Mouse (Mus musculus) adrenal gland, postnatal 10 days (tissue): ENCODE results near the gene Tctex1d2. TPM values are rescaled to one million over a fixed set of nuclear protein-coding genes. Genes with fewer than 3 reads are reported as not detected.
"Not testable (repeated sequence)": the region's sequence is repeated elsewhere in the genome, so short reads cannot be mapped to it uniquely, and the experiment has no call there.

Experiments used
- DNase-seq: peaks from one replicate; pipeline ENCODE4 v3.0.0; 2021; ENCODE audit warnings: mixed read lengths
- total RNA-seq, 2 experiments: library from RNA; stranded (reverse); gene quantifications; 2 replicates each; pipeline ENCODE4 v1.2.3; 2021

Tctex1d2 gene
- total RNA-seq, 2 experiments from 2014 or later: 5.8 to 6.0 TPM

GRCm38 (mm10) chr16:32431926-32432325 lies 12.4 kb downstream of the Tctex1d2 start:
- no peak for DNase-seq

- DNase-seq: no peak
These were observed 13.6 kb downstream of the Tctex1d2 start for GRCm38 (mm10) chr16:32433138-32433537.

- DNase-seq: peak; percentile 38
These were observed 14.6 kb downstream of the Tctex1d2 start for GRCm38 (mm10) chr16:32434066-32434465.

- peak; percentile 29 for DNase-seq
These were observed 15.2 kb downstream of the Tctex1d2 start for GRCm38 (mm10) chr16:32434691-32435090.

- DNase-seq: no peak
These were observed 17.2 kb downstream of the Tctex1d2 start for GRCm38 (mm10) chr16:32436657-32437056.

GRCm38 (mm10) chr16:32437266-32437665 lies 17.8 kb downstream of the Tctex1d2 start:
- DNase-seq: no peak

- DNase-seq: no peak
These were observed 21.9 kb downstream of the Tctex1d2 start for GRCm38 (mm10) chr16:32441432-32441831.

- not testable (repeated sequence) for DNase-seq
These were observed 25.1 kb downstream of the Tctex1d2 start for GRCm38 (mm10) chr16:32444615-32445014.

- no peak for DNase-seq
These were observed 26.1 kb downstream of the Tctex1d2 start for GRCm38 (mm10) chr16:32445558-32445957.

GRCm38 (mm10) chr16:32446563-32447138 lies 27.1 kb downstream of the Tctex1d2 start:
- no peak for DNase-seq

GRCm38 (mm10) chr16:32449665-32450064 lies 30.2 kb downstream of the Tctex1d2 start:
- no peak for DNase-seq

- DNase-seq: no peak
These were observed 30.6 kb downstream of the Tctex1d2 start for GRCm38 (mm10) chr16:32450133-32450532.

- peak; percentile 26 for DNase-seq
These were observed 33.6 kb downstream of the Tctex1d2 start for GRCm38 (mm10) chr16:32453102-32453501.

GRCm38 (mm10) chr16:32454646-32455045 lies 35.1 kb downstream of the Tctex1d2 start:
- no peak for DNase-seq

- DNase-seq: no peak
These were observed 36.6 kb downstream of the Tctex1d2 start for GRCm38 (mm10) chr16:32456086-32456485.

- no peak for DNase-seq
These were observed 37.3 kb downstream of the Tctex1d2 start for GRCm38 (mm10) chr16:32456761-32457160.

GRCm38 (mm10) chr16:32457589-32458386 lies 38.3 kb downstream of the Tctex1d2 start:
- peak; percentile 71 for DNase-seq

- DNase-seq: peak; percentile 11
These were observed 41.0 kb downstream of the Tctex1d2 start for GRCm38 (mm10) chr16:32460518-32460917.

- no peak for DNase-seq
These were observed 42.2 kb downstream of the Tctex1d2 start for GRCm38 (mm10) chr16:32461713-32462112.

- DNase-seq: no peak
These were observed 43.4 kb downstream of the Tctex1d2 start for GRCm38 (mm10) chr16:32462950-32463349.

- no peak for DNase-seq
These were observed 43.9 kb downstream of the Tctex1d2 start for GRCm38 (mm10) chr16:32463426-32463825.

- no peak for DNase-seq
These were observed 45.4 kb downstream of the Tctex1d2 start for GRCm38 (mm10) chr16:32464908-32465307.

GRCm38 (mm10) chr16:32468488-32468887 lies 49.0 kb downstream of the Tctex1d2 start:
- no peak for DNase-seq
